Mouse (Mus musculus) MEL (cell line): ENCODE measurements around the gene Proser2. TPM values are rescaled to one million over a fixed set of nuclear protein-coding genes. Genes with fewer than 3 reads are reported as not detected.

Experiments used
- DNase-seq: peaks from one replicate; pipeline ENCODE4 v3.0.0; 2011; ENCODE audit warnings: low read depth, low spot score
- H3K27ac ChIP-seq: 2 replicates; pipeline ENCODE4 v1.5.1; 2012; ENCODE audit warnings: low read depth, mild to moderate bottlenecking, control low read depth, low read length, moderate library complexity; ENCODE audit not compliant: control insufficient read depth
- H3K27me3 ChIP-seq, 2 experiments: fragments of 150-350 bp in 1 of 2; sonication (generic) in 1 of 2; 2 replicates each; pipeline ENCODE4 v1.6.1; 2012; ENCODE audit warnings: low read length in 2 of 2, mild to moderate bottlenecking in 2 of 2, improper control_type of control experiment in 1 of 2, moderate library complexity in 1 of 2; ENCODE audit not compliant: insufficient read depth in 2 of 2, control insufficient read depth in 1 of 2
- H3K36me3 ChIP-seq, 2 experiments: 2 replicates each; pipeline ENCODE4 v1.6.1; 2012 to 2014; ENCODE audit warnings: low read length in 2 of 2, improper control_type of control experiment in 1 of 2, inconsistent platforms in 1 of 2, mild to moderate bottlenecking in 1 of 2; ENCODE audit not compliant: insufficient read depth in 2 of 2, control insufficient read depth in 1 of 2
- H3K4me1 ChIP-seq, 2 experiments: fragments of 150-350 bp in 1 of 2; sonication (generic) in 1 of 2; 2 replicates each; pipeline ENCODE4 v1.6.1; 2012; ENCODE audit warnings: low read length in 2 of 2, improper control_type of control experiment in 1 of 2, mild to moderate bottlenecking in 1 of 2; ENCODE audit not compliant: insufficient read depth in 2 of 2, control insufficient read depth in 1 of 2
- H3K4me3 ChIP-seq, 2 experiments: fragments of 150-350 bp in 1 of 2; sonication (generic) in 1 of 2; 2 replicates each; pipeline ENCODE4 v1.5.1; 2012; ENCODE audit warnings: low read depth in 2 of 2, low read length in 2 of 2, mild to moderate bottlenecking in 2 of 2, moderate library complexity in 2 of 2, control low read depth in 1 of 2, improper control_type of control experiment in 1 of 2; ENCODE audit not compliant: control insufficient read depth in 1 of 2, insufficient read depth in 1 of 2
- H3K79me2 ChIP-seq: 2 replicates; pipeline ENCODE4 v1.6.1; 2012; ENCODE audit warnings: mild to moderate bottlenecking, low read length, moderate library complexity; ENCODE audit not compliant: control insufficient read depth, poor library complexity, insufficient read depth
- H3K9ac ChIP-seq: 2 replicates; pipeline ENCODE4 v1.6.1; 2012; ENCODE audit warnings: low read depth, mild to moderate bottlenecking, control low read depth, low read length, moderate library complexity; ENCODE audit not compliant: control insufficient read depth, poor library complexity, severe bottlenecking
- H3K9me3 ChIP-seq: fragments of 150-350 bp; sonication (generic); replicated peaks from 2 replicates; pipeline ENCODE4 v1.6.1; 2012; ENCODE audit warnings: mild to moderate bottlenecking, low read length, improper control_type of control experiment, moderate library complexity; ENCODE audit not compliant: insufficient read depth
- CHD1 ChIP-seq: IDR thresholded peaks from 2 replicates; pipeline ENCODE4 v1.6.1; 2012; ENCODE audit warnings: low read depth, mild to moderate bottlenecking, inconsistent platforms, low read length, improper control_type of control experiment
- ELF1 ChIP-seq: IDR thresholded peaks from 2 replicates; pipeline ENCODE4 v1.6.1; 2014; ENCODE audit warnings: low read depth, mild to moderate bottlenecking, inconsistent platforms, low read length, improper control_type of control experiment, moderate library complexity
- EP300 ChIP-seq, 2 experiments: IDR thresholded peaks; 2 replicates each; pipeline ENCODE4 v1.6.1; 2011; ENCODE audit warnings: improper control_type of control experiment in 2 of 2, low read length in 2 of 2, low read depth in 1 of 2, mild to moderate bottlenecking in 1 of 2
- ETS1 ChIP-seq: IDR thresholded peaks from 2 replicates; pipeline ENCODE4 v1.6.1; 2012; ENCODE audit warnings: low read depth, mild to moderate bottlenecking, inconsistent platforms, low read length, improper control_type of control experiment, moderate library complexity
- GATA1 ChIP-seq: IDR thresholded peaks from 2 replicates; pipeline ENCODE4 v1.6.1; 2011; ENCODE audit warnings: low read depth, low read length, improper control_type of control experiment
- HCFC1 ChIP-seq: IDR thresholded peaks from 2 replicates; pipeline ENCODE4 v1.6.1; 2012; ENCODE audit warnings: low read depth, mild to moderate bottlenecking, inconsistent platforms, low read length, improper control_type of control experiment, moderate library complexity
- MAFK ChIP-seq: IDR thresholded peaks from 2 replicates; pipeline ENCODE4 v1.6.1; 2011; ENCODE audit warnings: low read depth, mild to moderate bottlenecking, low read length, improper control_type of control experiment, borderline replicate concordance
- MAZ ChIP-seq: IDR thresholded peaks from 2 replicates; pipeline ENCODE4 v1.6.1; 2012; ENCODE audit warnings: low read depth, mild to moderate bottlenecking, inconsistent platforms, low read length, improper control_type of control experiment
- NRF1 ChIP-seq: IDR thresholded peaks from 2 replicates; pipeline ENCODE4 v1.6.1; 2014; ENCODE audit warnings: low read depth, mild to moderate bottlenecking, inconsistent platforms, low read length, improper control_type of control experiment, moderate library complexity; ENCODE audit not compliant: poor library complexity, insufficient read depth, severe bottlenecking
- POLR2AphosphoS5 ChIP-seq: IDR thresholded peaks from 2 replicates; pipeline ENCODE4 v1.6.1; 2012; ENCODE audit warnings: low read depth, borderline replicate concordance, mild to moderate bottlenecking, inconsistent platforms, low read length, moderate library complexity, mixed read lengths
- RCOR1 ChIP-seq: IDR thresholded peaks from 2 replicates; pipeline ENCODE4 v1.6.1; 2012; ENCODE audit warnings: low read depth, mild to moderate bottlenecking, inconsistent platforms, low read length, improper control_type of control experiment
- SIN3A ChIP-seq: IDR thresholded peaks from 2 replicates; pipeline ENCODE4 v1.6.1; 2012; ENCODE audit warnings: low read length, improper control_type of control experiment, inconsistent platforms
- SMC3 ChIP-seq: IDR thresholded peaks from 2 replicates; pipeline ENCODE4 v1.6.1; 2011; ENCODE audit warnings: low read depth, low read length, improper control_type of control experiment
- TBP ChIP-seq: IDR thresholded peaks from 2 replicates; pipeline ENCODE4 v1.8.0; 2011; ENCODE audit warnings: low read depth, low read length, improper control_type of control experiment
- polyA plus RNA-seq, 2 experiments: library from polyadenylated mRNA; stranded (reverse) in 1 of 2; unstranded in 1 of 2; fragments of >175 nt in 1 of 2; fragments of >200 nt in 1 of 2; gene quantifications; 2 replicates each; pipeline versions ENCODE4 v1.2.1 to v1.2.4; 2012; ENCODE audit warnings: low replicate concordance in 2 of 2, low read depth in 1 of 2; ENCODE audit not compliant: insufficient read length in 2 of 2, insufficient read depth in 1 of 2, missing spikeins in 1 of 2
- total RNA-seq: library from RNA; depleted of rRNA; stranded (reverse); fragments of 300-350 nt; gene quantifications from 2 replicates; pipeline ENCODE4 v1.2.3, GENCODE M21; 2012

The Proser2 gene
- total and polyA plus RNA-seq, 3 experiments = not detected

DNA sequence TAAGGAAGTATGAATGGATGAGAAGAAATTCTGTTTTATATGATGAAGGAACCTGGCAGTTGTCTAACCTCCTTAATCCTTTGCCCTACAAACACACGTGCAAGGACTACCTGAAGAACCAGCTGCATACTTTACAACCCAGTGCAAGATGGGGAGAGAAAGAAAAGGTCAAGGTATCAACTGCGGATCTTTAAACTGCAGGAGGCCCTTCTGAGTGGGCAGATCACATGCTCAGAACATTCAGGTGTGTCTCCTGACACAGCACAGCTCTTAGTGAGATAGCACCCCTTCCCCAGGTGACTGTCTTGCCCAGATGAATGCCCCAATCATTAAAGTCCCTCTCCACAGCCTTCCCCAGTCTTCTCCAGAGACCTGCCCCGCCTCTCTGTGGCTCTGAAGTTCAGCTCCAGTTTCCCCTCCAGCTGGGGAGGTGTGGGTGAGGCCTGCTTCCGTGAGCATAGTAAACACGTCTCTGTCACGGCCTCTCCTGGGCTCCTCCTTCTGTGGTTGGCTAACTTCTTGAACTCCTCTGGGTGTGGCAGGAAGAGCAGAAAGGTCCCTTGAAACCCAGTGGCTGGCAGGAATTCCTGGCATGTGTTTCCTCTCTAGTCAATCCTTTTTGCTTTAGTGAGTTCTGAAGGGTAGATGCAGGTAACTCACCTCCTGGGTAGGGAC, 32.5 kb upstream of the Proser2 start:
- H3K36me3 ChIP-seq = no peaks in the 10 kb centered on the region; a peak in 1 of 4 replicates
- TF ChIP-seq TBP (no peak), SIN3A (peak; percentile 33; the same call in 1 of the 2 replicates)
- TF ChIP-seq, all 39 proteins: peak for 1
- no peak overlapping the region for H3K9ac ChIP-seq
- H3K9me3 ChIP-seq = no peaks in the 10 kb centered on the region
- no peaks in the 10 kb centered on the region for H3K27me3 ChIP-seq
- peak; percentile 47 for DNase-seq
- H3K4me3 ChIP-seq = no peak overlapping the region
- H3K27ac ChIP-seq = no peak overlapping the region
- no peaks in the 10 kb centered on the region for H3K79me2 ChIP-seq
- H3K4me1 ChIP-seq = peaks cover 0 to 5% of the 10 kb centered on the region in 2 experiments; a peak in 1 of 4 replicates

DNA sequence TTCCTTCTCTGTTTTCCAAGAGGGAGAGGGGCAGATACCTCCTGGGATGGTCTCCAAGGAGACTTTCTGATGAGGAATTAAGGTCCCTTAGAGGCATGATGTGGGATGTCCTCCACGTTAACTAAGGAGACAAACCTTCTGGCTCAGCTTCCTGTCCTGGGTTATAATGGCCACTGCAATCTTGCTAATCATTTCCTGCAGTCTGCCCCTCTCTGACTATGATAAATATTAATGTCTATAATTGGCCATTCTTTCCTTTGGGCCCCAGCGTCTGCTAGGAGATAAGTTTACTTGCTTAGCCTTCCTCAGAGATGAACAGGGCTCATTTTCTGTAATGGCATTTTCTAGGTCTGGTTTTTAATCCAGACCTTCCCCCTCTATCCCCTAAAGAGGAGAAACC, 29.7 kb upstream of the Proser2 start:
- no peaks in the 10 kb centered on the region; a peak in 2 of 4 replicates for H3K36me3 ChIP-seq
- H3K9ac ChIP-seq = no peak overlapping the region
- peak; percentile 26 for DNase-seq
- H3K9me3 ChIP-seq = no peaks in the 10 kb centered on the region
- H3K79me2 ChIP-seq = no peaks in the 10 kb centered on the region
- H3K4me1 ChIP-seq = 0 out of 4 replicates have a peak, but pooled peaks cover 0 to 5% of the 10 kb centered on the region in 2 experiments
- no peak overlapping the region for H3K27ac ChIP-seq
- H3K27me3 ChIP-seq = no peaks in the 10 kb centered on the region; a peak in 1 of 4 replicates
- no peak overlapping the region for H3K4me3 ChIP-seq
- peak; percentile 60 to 66; a peak in 3 of 4 replicates for TF ChIP-seq EP300 (IDR thresholded peaks at IDR 0.05; ENCODE audit: low read depth in 1 of 2, low read length in 2 of 2)
- TF ChIP-seq RCOR1 = no peak
- TF ChIP-seq NRF1 = no peak
- peak; percentile 59 for TF ChIP-seq GATA1

DNA sequence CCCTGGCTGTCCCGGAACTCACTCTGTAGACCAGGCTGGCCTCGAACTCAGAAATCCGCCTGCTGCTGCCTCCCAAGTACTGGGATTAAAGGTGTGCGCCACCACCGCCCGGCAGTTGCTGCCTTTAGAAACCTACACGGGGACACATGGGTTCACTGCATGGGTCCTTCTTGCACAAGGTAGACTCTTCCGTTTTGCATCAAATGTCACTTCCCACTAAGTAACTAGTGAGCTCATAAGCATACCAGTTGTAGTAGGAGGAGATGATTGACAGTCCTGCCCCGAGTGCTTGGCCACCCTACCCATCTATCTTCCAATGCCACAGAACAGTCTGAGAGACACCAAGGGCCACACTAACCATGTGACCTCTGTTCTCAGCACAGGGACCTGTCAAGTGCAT, 29.2 kb upstream of the Proser2 start:
- H3K9me3 ChIP-seq = no peaks in the 10 kb centered on the region
- no peak overlapping the region for H3K27ac ChIP-seq

More for the DNA sequence above, 29.2 kb upstream of the Proser2 start:
- H3K4me1 ChIP-seq = 0 out of 4 replicates have a peak, but pooled peaks cover 0 to 5% of the 10 kb centered on the region in 2 experiments
- no peaks in the 10 kb centered on the region; a peak in 1 of 4 replicates for H3K27me3 ChIP-seq
- H3K36me3 ChIP-seq = no peaks in the 10 kb centered on the region; a peak in 2 of 4 replicates
- no peak for DNase-seq
- H3K79me2 ChIP-seq = no peaks in the 10 kb centered on the region
- H3K9ac ChIP-seq = no peak overlapping the region
- no peak for TF ChIP-seq RCOR1
- TF ChIP-seq MAZ = no peak
- no peak for TF ChIP-seq MAFK
- no peak for TF ChIP-seq HCFC1
- no peak for TF ChIP-seq ETS1
- no peak for TF ChIP-seq SMC3
- TF ChIP-seq CHD1 = no peak
- no peak for TF ChIP-seq EP300 (IDR thresholded peaks at IDR 0.05; ENCODE audit: low read depth in 1 of 2, low read length in 2 of 2)
- no peak for TF ChIP-seq ELF1
- TF ChIP-seq POLR2AphosphoS5 = no peak
- H3K4me3 ChIP-seq = no peak overlapping the region
